Mouse (Mus musculus): ENCODE measurements around the gene Acot12. TPM values are rescaled to one million over a fixed set of nuclear protein-coding genes. Genes with fewer than 3 reads are reported as not detected.
"Not testable (repeated sequence)": the region's sequence is repeated elsewhere in the genome, so short reads cannot be mapped to it uniquely, and the experiment has no call there.

Acot12 gene
- polyA plus RNA-seq, 1 experiment from 2014 or later: 4.7 TPM

GRCm38 (mm10) chr13:91760302-91761050 lies 19.2 kb downstream of the Acot12 start:
- H3K27me3 ChIP-seq: no peaks in the 10 kb centered on the region
- ATAC-seq (ENCODE audit: insufficient read depth): no peak
- H3K9me3 ChIP-seq (replicated peaks): no peaks in the 10 kb centered on the region
- WGBS (ENCODE audit: insufficient replicate concordance): 69% methylated on average over 8 of the region's 8 CpGs
- no peaks in the 10 kb centered on the region for H3K36me3 ChIP-seq (replicated peaks)
- H3K4me2 ChIP-seq: no peak overlapping the region
- H3K27ac ChIP-seq (replicated peaks): no peak overlapping the region
- no peak overlapping the region for H3K4me3 ChIP-seq (replicated peaks)
- no peak overlapping the region for H3K9ac ChIP-seq
- no peaks in the 10 kb centered on the region for H3K4me1 ChIP-seq (replicated peaks)

- H3K27ac ChIP-seq (replicated peaks): no peak overlapping the region
- H3K9me3 ChIP-seq (replicated peaks): no peaks in the 10 kb centered on the region
- H3K4me3 ChIP-seq (replicated peaks): no peak overlapping the region
- 63% methylated on average over 6 of the region's 6 CpGs for WGBS (ENCODE audit: insufficient replicate concordance)
- H3K4me1 ChIP-seq (replicated peaks): no peaks in the 10 kb centered on the region
- no peak for ATAC-seq (ENCODE audit: insufficient read depth)
- H3K27me3 ChIP-seq: no peaks in the 10 kb centered on the region
- no peak overlapping the region for H3K9ac ChIP-seq
- no peak overlapping the region for H3K4me2 ChIP-seq
- no peaks in the 10 kb centered on the region for H3K36me3 ChIP-seq (replicated peaks)
These were observed 20.5 kb downstream of the Acot12 start for GRCm38 (mm10) chr13:91761654-91762445.

DNA sequence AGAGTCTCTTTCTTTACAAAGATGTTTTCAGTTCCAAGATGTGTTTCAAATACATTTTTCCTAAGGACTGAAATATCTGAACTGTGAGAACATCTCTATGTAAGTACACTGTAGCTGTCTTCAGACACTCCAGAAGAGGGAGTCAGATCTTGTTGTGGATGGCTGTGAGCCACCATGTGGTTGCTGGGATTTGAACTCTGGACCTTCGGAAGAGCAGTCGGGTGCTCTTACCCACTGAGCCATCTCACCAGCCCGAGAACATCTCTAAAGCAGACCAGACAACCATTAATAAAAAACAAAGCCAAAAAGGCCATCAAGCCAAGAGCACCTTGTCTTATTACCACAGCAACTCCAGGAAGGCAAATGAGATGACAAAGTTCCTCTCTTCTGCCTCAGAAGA lies 22.3 kb downstream of the Acot12 start:
- not testable (repeated sequence) for H3K9me3 ChIP-seq (replicated peaks); H3K4me2 ChIP-seq; H3K27me3 ChIP-seq; H3K9ac ChIP-seq; H3K27ac ChIP-seq (replicated peaks); H3K36me3 ChIP-seq (replicated peaks); ATAC-seq (ENCODE audit: insufficient read depth); H3K4me3 ChIP-seq (replicated peaks); H3K4me1 ChIP-seq (replicated peaks)
- WGBS (ENCODE audit: insufficient replicate concordance): 75% methylated on average over 3 of the region's 3 CpGs

GRCm38 (mm10) chr13:91765627-91766026 lies 24.3 kb downstream of the Acot12 start:
- Histone ChIP-seq H3K4me2 (no peak overlapping the region), H3K27ac (replicated peaks) (no peak overlapping the region), H3K36me3 (replicated peaks) (no peaks in the 10 kb centered on the region), H3K4me1 (replicated peaks) (no peaks in the 10 kb centered on the region), H3K27me3 (no peaks in the 10 kb centered on the region), H3K9ac (no peak overlapping the region), H3K4me3 (replicated peaks) (no peak overlapping the region), H3K9me3 (replicated peaks) (no peaks in the 10 kb centered on the region)
- no peak for ATAC-seq (ENCODE audit: insufficient read depth)
- 57% methylated on average over 4 of the region's 4 CpGs for WGBS (ENCODE audit: insufficient replicate concordance)

GRCm38 (mm10) chr13:91768683-91769651 lies 27.7 kb downstream of the Acot12 start:
- no peak for ATAC-seq (ENCODE audit: insufficient read depth)
- no peaks in the 10 kb centered on the region for H3K36me3 ChIP-seq (replicated peaks)
- H3K4me2 ChIP-seq: no peak overlapping the region
- H3K4me3 ChIP-seq (replicated peaks): no peak overlapping the region
- 49% methylated on average over 9 of the region's 9 CpGs for WGBS (ENCODE audit: insufficient replicate concordance)
- no peak overlapping the region for H3K9ac ChIP-seq
- no peaks in the 10 kb centered on the region for H3K4me1 ChIP-seq (replicated peaks)
- no peak overlapping the region for H3K27ac ChIP-seq (replicated peaks)
- no peaks in the 10 kb centered on the region for H3K9me3 ChIP-seq (replicated peaks)
- H3K27me3 ChIP-seq: no peaks in the 10 kb centered on the region

DNA sequence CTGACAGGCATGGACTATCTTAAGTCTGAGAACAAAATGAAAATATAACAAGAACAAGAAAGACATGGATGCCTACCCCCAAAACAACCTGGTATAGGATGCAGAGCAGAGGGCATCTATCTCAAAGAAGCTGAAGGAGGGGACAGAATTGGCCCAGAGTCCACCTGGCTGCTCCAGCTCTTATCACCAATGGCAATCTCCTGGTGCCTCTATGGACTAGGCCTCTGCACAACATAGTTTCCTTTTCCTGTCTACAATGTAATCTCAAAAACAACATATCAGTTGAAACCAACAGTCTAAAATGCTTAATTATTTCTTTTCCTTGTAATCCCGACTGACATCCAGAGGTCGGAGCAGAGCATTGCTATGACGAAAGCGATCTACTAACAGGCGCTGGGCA lies 36.8 kb downstream of the Acot12 start:
- H3K9me3 ChIP-seq (replicated peaks): no peaks in the 10 kb centered on the region
- H3K4me3 ChIP-seq (replicated peaks): no peak overlapping the region
- H3K4me2 ChIP-seq: no peak overlapping the region
- H3K9ac ChIP-seq: no peak overlapping the region
- no peaks in the 10 kb centered on the region for H3K36me3 ChIP-seq (replicated peaks)
- H3K27me3 ChIP-seq: no peaks in the 10 kb centered on the region
- no peak overlapping the region for H3K27ac ChIP-seq (replicated peaks)
- no peak for ATAC-seq (ENCODE audit: insufficient read depth)
- WGBS (ENCODE audit: insufficient replicate concordance): 78% methylated on average over 5 of the region's 5 CpGs
- no peaks in the 10 kb centered on the region for H3K4me1 ChIP-seq (replicated peaks)

- no peak overlapping the region for H3K4me2 ChIP-seq
- H3K36me3 ChIP-seq (replicated peaks): no peaks in the 10 kb centered on the region
- H3K4me3 ChIP-seq (replicated peaks): no peak overlapping the region
- H3K27me3 ChIP-seq: no peaks in the 10 kb centered on the region
- no peak overlapping the region for H3K27ac ChIP-seq (replicated peaks)
- H3K9me3 ChIP-seq (replicated peaks): no peaks in the 10 kb centered on the region
- H3K9ac ChIP-seq: no peak overlapping the region
- ATAC-seq (ENCODE audit: insufficient read depth): no peak
- H3K4me1 ChIP-seq (replicated peaks): no peaks in the 10 kb centered on the region
These were observed 38.6 kb downstream of the Acot12 start for GRCm38 (mm10) chr13:91779892-91780291.

- no peak overlapping the region for H3K4me3 ChIP-seq (replicated peaks)
- H3K9ac ChIP-seq: no peak overlapping the region
- H3K36me3 ChIP-seq (replicated peaks): peaks cover 22% of the 10 kb centered on the region
- no peak overlapping the region for H3K4me2 ChIP-seq
- H3K9me3 ChIP-seq (replicated peaks): no peaks in the 10 kb centered on the region
- H3K4me1 ChIP-seq (replicated peaks): no peaks in the 10 kb centered on the region
- no peak overlapping the region for H3K27ac ChIP-seq (replicated peaks)
- no peaks in the 10 kb centered on the region for H3K27me3 ChIP-seq
- no peak for ATAC-seq (ENCODE audit: insufficient read depth)
- WGBS (ENCODE audit: insufficient replicate concordance): 11% methylated on average over 1 of the region's 1 CpGs
These were observed 50.7 kb downstream of the Acot12 start for GRCm38 (mm10) chr13:91792035-91792434.

DNA sequence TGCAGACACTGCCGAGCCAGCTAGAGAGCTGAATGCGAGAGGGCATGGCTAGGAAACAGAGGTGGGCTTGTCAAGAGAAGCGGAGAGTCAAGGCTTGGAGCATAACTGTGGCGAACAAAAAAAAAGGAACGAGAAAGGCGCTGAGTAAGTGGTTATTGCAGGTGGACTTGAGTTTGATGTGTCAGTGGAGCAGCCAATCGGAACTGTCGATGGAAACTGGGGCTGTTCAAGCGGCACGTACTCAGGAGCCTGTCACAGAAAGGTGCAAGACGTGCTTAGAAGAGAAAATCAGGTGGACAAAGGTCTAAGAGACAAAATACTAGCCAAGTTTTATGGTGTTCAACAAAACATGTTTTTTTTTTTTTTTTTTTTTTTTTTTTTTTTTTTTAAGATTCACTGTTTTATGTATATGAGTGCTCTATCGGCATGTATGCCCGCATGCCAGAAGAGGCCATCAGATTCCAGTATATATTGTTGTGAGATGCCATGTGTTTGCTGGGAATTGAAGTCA lies 53.7 kb downstream of the Acot12 start:
- 82% methylated on average over 13 of the region's 13 CpGs for WGBS (ENCODE audit: insufficient replicate concordance)
- no peak for ATAC-seq (ENCODE audit: insufficient read depth)

DNA sequence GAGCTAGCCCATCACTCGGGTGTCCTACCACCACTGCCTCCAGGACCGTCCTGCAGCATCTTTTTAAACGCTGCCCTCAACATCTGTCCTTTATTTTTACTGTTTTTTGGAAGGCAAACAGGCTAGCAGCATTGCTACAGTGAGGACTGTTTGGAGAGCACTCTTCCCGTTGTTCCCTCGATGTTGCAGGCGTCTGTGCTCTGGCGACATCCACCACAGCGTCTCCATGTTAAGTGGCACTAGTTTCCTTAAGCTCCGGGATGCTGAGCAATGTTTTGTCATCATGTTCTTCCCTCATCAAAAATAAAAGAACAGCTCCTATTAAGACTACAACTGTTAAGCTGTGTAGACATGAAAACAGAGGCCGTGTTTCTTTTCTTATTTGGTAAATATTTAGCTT lies 54.3 kb downstream of the Acot12 start:
- Histone ChIP-seq H3K9ac (no peak overlapping the region), H3K9me3 (replicated peaks) (no peaks in the 10 kb centered on the region), H3K4me3 (replicated peaks) (no peak overlapping the region), H3K27me3 (no peaks in the 10 kb centered on the region), H3K27ac (replicated peaks) (no peak overlapping the region), H3K36me3 (replicated peaks) (peaks cover 58% of the 10 kb centered on the region), H3K4me1 (replicated peaks) (no peaks in the 10 kb centered on the region), H3K4me2 (no peak overlapping the region)
- no peak for ATAC-seq (ENCODE audit: insufficient read depth)
- 77% methylated on average over 10 of the region's 10 CpGs for WGBS (ENCODE audit: insufficient replicate concordance)

More for the DNA sequence above, 53.7 kb downstream of the Acot12 start:
- Histone ChIP-seq H3K4me2 (no peak overlapping the region), H3K9me3 (replicated peaks) (no peaks in the 10 kb centered on the region), H3K36me3 (replicated peaks) (peaks cover 51% of the 10 kb centered on the region), H3K27ac (replicated peaks) (no peak overlapping the region), H3K4me3 (replicated peaks) (no peak overlapping the region), H3K9ac (no peak overlapping the region), H3K4me1 (replicated peaks) (no peaks in the 10 kb centered on the region), H3K27me3 (no peaks in the 10 kb centered on the region)

- H3K4me1 ChIP-seq (replicated peaks): no peaks in the 10 kb centered on the region
- no peaks in the 10 kb centered on the region for H3K9me3 ChIP-seq (replicated peaks)
- no peak overlapping the region for H3K27ac ChIP-seq (replicated peaks)
- WGBS (ENCODE audit: insufficient replicate concordance): 88% methylated on average over 6 of the region's 6 CpGs
- peaks cover 61% of the 10 kb centered on the region for H3K36me3 ChIP-seq (replicated peaks)
- H3K4me3 ChIP-seq (replicated peaks): no peak overlapping the region
- no peak for ATAC-seq (ENCODE audit: insufficient read depth)
- no peak overlapping the region for H3K9ac ChIP-seq
- no peak overlapping the region for H3K4me2 ChIP-seq
- H3K27me3 ChIP-seq: no peaks in the 10 kb centered on the region
These were observed 54.7 kb downstream of the Acot12 start for GRCm38 (mm10) chr13:91796003-91796402.
